Mouse (Mus musculus) sigmoid colon, adult 10 weeks (tissue): ENCODE results near the gene Anapc16. TPM values are rescaled to one million over a fixed set of nuclear protein-coding genes. Genes with fewer than 3 reads are reported as not detected.

Experiments
- polyA plus RNA-seq: library from polyadenylated mRNA; stranded (reverse); fragments of 350-450 nt; fragmentation: Illumina TruSeq; extraction: RNeasy Lipid Tissue Mini Kit (QIAGEN cat#74804); gene quantifications from one replicate; pipeline ENCODE4 v1.2.3, GENCODE M21; 2014; ENCODE audit warnings: low read depth, low replicate concordance

Anapc16 gene
- polyA plus RNA-seq, result 29.8 TPM

GRCm38 (mm10) chr10:60002673-60003212, at the start of gene Anapc16, which contains the start of gene Ascc1:
Gene Anapc16 (minus strand): TSS chr10:60003135.
Gene Ascc1 (plus strand): TSS chr10:60002805.

GRCm38 (mm10) chr10:59951211-59952151, 51.5 kb downstream of the Anapc16 start, which contains the start of gene Ddit4:
Gene Ddit4 (minus strand): TSS chr10:59951834.

Other genes starting within 250 kb of the Anapc16 start
- 7.2 TPM for gene Dnajb12, start 123.6 kb downstream of the Anapc16 start, polyA plus RNA-seq
- gene Ddit4, start 51.3 kb downstream of the Anapc16 start, polyA plus RNA-seq, result 18.5 TPM
- gene Ascc1, start 330 bp downstream of the Anapc16 start, polyA plus RNA-seq, result 8.9 TPM
- 3.2 TPM for gene Spock2, start 103.1 kb upstream of the Anapc16 start, polyA plus RNA-seq
- gene Chst3, start 216.1 kb upstream of the Anapc16 start, polyA plus RNA-seq, result 1.8 TPM